Mouse (Mus musculus) cortical plate, adult 2 months (tissue): ENCODE results near the gene Txnrd2.

ENCODE experiments used
- CTCF ChIP-seq: fragments of 200-500 bp; IDR thresholded peaks from 2 replicates; pipeline ENCODE4 v1.5.1; 2011; ENCODE audit warnings: mild to moderate bottlenecking, control low read depth, low read length; ENCODE audit not compliant: insufficient read depth; ENCODE audit errors: extremely low read depth
- POLR2A ChIP-seq: fragments of 200-500 bp; IDR thresholded peaks from 2 replicates; pipeline ENCODE4 v1.6.1; 2011; ENCODE audit warnings: mild to moderate bottlenecking, low read length, control low read depth; ENCODE audit not compliant: insufficient read depth; ENCODE audit errors: extremely low read depth

- TF ChIP-seq CTCF = no peak
- no peak for TF ChIP-seq POLR2A
Observed at GRCm38 (mm10) chr16:18433341-18433920, 7.2 kb downstream of the Txnrd2 start.
